Comparison of ENCODE assay signal across 34 mouse cellular contexts in the genomic region with DNA sequence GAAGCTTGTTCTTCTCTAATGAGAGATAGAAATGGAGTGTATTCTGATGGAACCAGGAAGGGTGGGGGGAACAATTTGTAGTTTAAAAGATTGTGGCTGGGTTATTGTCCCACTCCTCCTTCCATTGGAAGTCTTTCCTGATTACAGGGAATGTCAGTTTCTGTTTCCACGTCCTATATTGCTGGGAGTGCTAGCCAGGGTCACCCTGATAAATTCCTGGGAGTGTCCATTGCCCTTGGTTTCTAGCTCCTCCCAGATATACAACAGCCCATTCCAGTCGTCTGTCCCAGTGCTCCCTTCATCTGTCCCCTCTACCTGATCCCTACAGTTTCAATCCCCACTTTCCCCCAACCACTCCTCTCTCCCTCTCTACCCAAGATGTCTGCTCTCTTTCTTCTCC.
"Had no signal": no experiment of that assay in that cellular context is flagged by ENCODE, and none has a peak within 500 bp of the region (broad histone marks: within the 10 kb centered on the region; RNA-seq: fewer than 3 reads in every experiment).

No protein-coding gene starts in this region.

- H3K4me3 ChIP-seq: heart, adult 2 months; heart, embryonic 10.5 days; heart, embryonic 12.5 days; heart, embryonic 13.5 days; heart, embryonic 15.5 days; hindbrain, embryonic 10.5 days; hindbrain, embryonic 12.5 days; hindbrain, embryonic 13.5 days; hindbrain, embryonic 15.5 days; kidney, embryonic 15.5 days; layer of hippocampus, adult 2 months; left cerebral cortex, adult 2 months had no signal

- H3K4me2 ChIP-seq: heart, embryonic 11.5 days; heart, embryonic 12.5 days; heart, embryonic 13.5 days; heart, embryonic 15.5 days; hindbrain, embryonic 12.5 days; hindbrain, embryonic 13.5 days; hindbrain, embryonic 14.5 days; hindbrain, embryonic 15.5 days; kidney, embryonic 15.5 days had no signal

- H3K9me3 ChIP-seq: heart, embryonic 10.5 days; heart, embryonic 13.5 days; hindbrain, embryonic 12.5 days; hindbrain, embryonic 15.5 days; kidney, embryonic 15.5 days had no signal

- H3K27ac ChIP-seq: heart, adult 2 months; heart, embryonic 10.5 days; heart, embryonic 13.5 days; heart, embryonic 15.5 days; hindbrain, embryonic 10.5 days; hindbrain, embryonic 12.5 days; hindbrain, embryonic 13.5 days; hindbrain, embryonic 14.5 days; hindbrain, embryonic 15.5 days; hindbrain, postnatal 0 days; kidney, embryonic 15.5 days; kidney, postnatal 0 days; layer of hippocampus, adult 2 months; left cerebral cortex, adult 2 months had no signal

- DNase-seq: heart, adult 2 months; heart, postnatal 10 days; heart, postnatal 14 days; heart, postnatal 36 days; heart, postnatal 4 days; kidney, adult 11 months; kidney, adult 18-20 months; kidney, adult 2 months; kidney, adult 8-10 months; kidney, adult 9 months; kidney, postnatal 10 days; kidney, postnatal 14 days; kidney, postnatal 25 days; kidney, postnatal 36 days; kidney, postnatal 4 days; layer of hippocampus, adult 9-11 months; layer of hippocampus, postnatal 36 days had no signal

- H3K36me3 ChIP-seq: heart, embryonic 10.5 days; heart, embryonic 12.5 days; heart, embryonic 13.5 days; heart, embryonic 15.5 days; hindbrain, embryonic 10.5 days; hindbrain, embryonic 12.5 days; hindbrain, embryonic 13.5 days; hindbrain, embryonic 15.5 days; kidney, embryonic 15.5 days had no signal

- H3K9ac ChIP-seq: heart, embryonic 12.5 days; heart, embryonic 13.5 days; heart, embryonic 15.5 days; hindbrain, embryonic 12.5 days; hindbrain, embryonic 13.5 days; hindbrain, embryonic 14.5 days; hindbrain, embryonic 15.5 days; kidney, embryonic 15.5 days had no signal

- ATAC-seq: hindbrain, embryonic 16.5 days; hindbrain, postnatal 0 days; inflammation-experienced regulatory T-cells, adult 6 months had no signal

- H3K4me1 ChIP-seq: hindbrain, embryonic 10.5 days; hindbrain, embryonic 12.5 days; hindbrain, embryonic 13.5 days; hindbrain, embryonic 15.5 days; kidney, embryonic 15.5 days had no signal

- H3K27me3 ChIP-seq: heart, embryonic 12.5 days; heart, embryonic 13.5 days; heart, embryonic 15.5 days; hindbrain, embryonic 12.5 days; hindbrain, embryonic 13.5 days; hindbrain, embryonic 15.5 days; kidney, embryonic 15.5 days had no signal
